Mouse (Mus musculus) erythroid progenitor cell, adult 5-6 weeks (primary cell): ENCODE measurements around the gene Fads3. TPM values are rescaled to one million over a fixed set of nuclear protein-coding genes. Genes with fewer than 3 reads are reported as not detected.

Experiments
- ATAC-seq: replicated peaks from 2 replicates; pipeline ENCODE4 v1.8.0; 2016; ENCODE audit warnings: moderate number of reproducible peaks, mild to moderate bottlenecking, moderate TSS enrichment, inconsistent platforms; ENCODE audit not compliant: poor library complexity, low FRiP score, severe bottlenecking
- total RNA-seq, 2 experiments: library from RNA; stranded (forward) in 1 of 2; stranded (reverse) in 1 of 2; fragments of 150-400 nt in 1 of 2; fragments of 186-747, 209-891 nt in 1 of 2; gene quantifications; 2 replicates each; pipeline versions ENCODE4 v1.2.3 to v1.2.4; 2015 to 2017; ENCODE audit warnings: low replicate concordance in 2 of 2

The Fads3 gene
- total RNA-seq, 2 experiments from 2014 or later: 9.4 to 16.3 TPM

- ATAC-seq: no peak
Measured at GRCm38 (mm10) chr19:10064173-10065012, 23.0 kb downstream of the Fads3 start.

- no peak for ATAC-seq
Measured at GRCm38 (mm10) chr19:10065465-10066188, 24.3 kb downstream of the Fads3 start.

- no peak for ATAC-seq
Measured at GRCm38 (mm10) chr19:10066189-10066500, 24.8 kb downstream of the Fads3 start.

- ATAC-seq: no peak
Measured at GRCm38 (mm10) chr19:10066502-10066901, 25.1 kb downstream of the Fads3 start.

- ATAC-seq: no peak
Measured at GRCm38 (mm10) chr19:10067701-10068100, 26.3 kb downstream of the Fads3 start.

- ATAC-seq: no peak
Measured at GRCm38 (mm10) chr19:10070186-10070980, 29.0 kb downstream of the Fads3 start.

GRCm38 (mm10) chr19:10071166-10071565, 29.8 kb downstream of the Fads3 start:
- ATAC-seq: no peak

GRCm38 (mm10) chr19:10071892-10072291, 30.5 kb downstream of the Fads3 start:
- ATAC-seq: no peak

GRCm38 (mm10) chr19:10073145-10073544, 31.8 kb downstream of the Fads3 start:
- no peak for ATAC-seq

GRCm38 (mm10) chr19:10078392-10078791, 37.0 kb downstream of the Fads3 start:
- ATAC-seq: no peak

- no peak for ATAC-seq
Measured at GRCm38 (mm10) chr19:10080384-10080783, 39.0 kb downstream of the Fads3 start.

- no peak for ATAC-seq
Measured at GRCm38 (mm10) chr19:10082105-10082504, 40.7 kb downstream of the Fads3 start.

GRCm38 (mm10) chr19:10085454-10085853, 44.1 kb downstream of the Fads3 start:
- ATAC-seq: no peak

GRCm38 (mm10) chr19:10086976-10087375, 45.6 kb downstream of the Fads3 start:
- no peak for ATAC-seq

GRCm38 (mm10) chr19:10093829-10094228, 52.5 kb downstream of the Fads3 start:
- no peak for ATAC-seq

GRCm38 (mm10) chr19:10094695-10095094, 53.3 kb downstream of the Fads3 start:
- ATAC-seq: 0 out of 2 replicates have a peak, but pooled peaks have one; percentile 56

- no peak for ATAC-seq
Measured at GRCm38 (mm10) chr19:10096371-10096876, 55.1 kb downstream of the Fads3 start.

- no peak for ATAC-seq
Measured at GRCm38 (mm10) chr19:10097826-10098225, 56.5 kb downstream of the Fads3 start.

- peak; percentile 84 for ATAC-seq
Measured at GRCm38 (mm10) chr19:10100631-10101071, 59.3 kb downstream of the Fads3 start.
